Mouse (Mus musculus): ENCODE data around the gene Dnajc7. TPM values are rescaled to one million over a fixed set of nuclear protein-coding genes. Genes with fewer than 3 reads are reported as not detected.

Gene Dnajc7
- polyA plus RNA-seq, 1 experiment from 2014 or later, result 184 TPM

DNA sequence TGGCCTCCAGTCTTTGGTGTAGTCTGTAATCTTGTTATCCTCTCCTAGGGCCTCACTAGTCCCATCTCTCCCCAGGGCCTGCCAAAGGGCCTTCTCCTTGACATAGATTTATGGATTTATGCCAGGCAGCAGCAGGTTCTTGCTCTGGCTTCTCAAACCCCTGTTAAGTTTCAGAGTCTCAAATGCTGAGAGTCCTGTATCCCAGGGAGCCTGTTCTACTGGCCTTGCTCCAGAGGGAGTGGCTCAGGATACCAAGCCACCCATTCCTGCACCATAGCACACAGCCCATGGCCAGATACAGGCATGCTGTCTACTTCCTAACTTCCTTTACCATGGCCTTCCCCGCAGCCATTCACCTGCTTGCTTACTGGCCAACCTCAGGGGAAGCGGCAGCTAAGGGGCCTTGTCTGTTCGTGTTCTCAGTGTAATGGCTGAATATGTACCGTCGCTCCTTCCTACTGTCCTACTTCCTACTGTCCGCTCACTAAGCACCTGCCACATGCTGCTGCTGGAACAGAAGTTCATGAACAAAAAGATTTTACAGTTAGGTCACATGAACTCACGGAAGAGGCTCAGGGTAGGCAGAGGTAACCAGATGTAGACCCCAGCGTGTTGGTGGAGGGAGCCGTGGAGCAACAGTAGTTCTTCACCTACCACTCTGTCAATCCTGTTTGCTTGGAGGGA is 40.7 kb downstream of the Dnajc7 start:
- H3K9ac ChIP-seq (ENCODE audit: low read depth, low read length), result no peak overlapping the region
- H3K27ac ChIP-seq (ENCODE audit: low read length), result no peak overlapping the region
- 0 out of 2 replicates have a peak, but pooled peaks cover 2% of the 10 kb centered on the region for H3K4me1 ChIP-seq (ENCODE audit: control insufficient read depth, insufficient read depth, low read length)
- ATAC-seq, result no peak
- WGBS, result 91% methylated on average over 9 of the region's 9 CpGs
- H3K9me3 ChIP-seq (ENCODE audit: control insufficient read depth, low read length), result no peaks in the 10 kb centered on the region
- H3K27me3 ChIP-seq (replicated peaks; ENCODE audit: control insufficient read depth, insufficient read depth, low read length), result no peaks in the 10 kb centered on the region
- H3K4me2 ChIP-seq (ENCODE audit: low read depth, low read length), result no peak overlapping the region
- peaks cover 7% of the 10 kb centered on the region; the same call in 1 of the 2 replicates for H3K36me3 ChIP-seq (ENCODE audit: control insufficient read depth, insufficient read depth, low read length)
- H3K4me3 ChIP-seq (ENCODE audit: low read length), result no peak overlapping the region

GRCm38 (mm10) chr11:100577852-100578599 is 41.9 kb downstream of the Dnajc7 start:
- WGBS, result 77% methylated on average over 8 of the region's 8 CpGs

GRCm38 (mm10) chr11:100576256-100576655 is 43.7 kb downstream of the Dnajc7 start:
- Histone ChIP-seq H3K4me2 (ENCODE audit: low read depth, low read length) (0 out of 2 replicates have a peak overlapping the region, but pooled peaks have one; percentile 65), H3K36me3 (ENCODE audit: control insufficient read depth, insufficient read depth, low read length) (peaks cover 3% of the 10 kb centered on the region; the same call in 1 of the 2 replicates), H3K27me3 (replicated peaks; ENCODE audit: control insufficient read depth, insufficient read depth, low read length) (no peaks in the 10 kb centered on the region), H3K4me1 (ENCODE audit: control insufficient read depth, insufficient read depth, low read length) (peaks cover 3% of the 10 kb centered on the region; the same call in 1 of the 2 replicates), H3K4me3 (ENCODE audit: low read length) (no peak overlapping the region), H3K9ac (ENCODE audit: low read depth, low read length) (0 out of 2 replicates have a peak overlapping the region, but pooled peaks have one; percentile 12), H3K9me3 (ENCODE audit: control insufficient read depth, low read length) (no peaks in the 10 kb centered on the region), H3K27ac (ENCODE audit: low read length) (no peak overlapping the region)
- WGBS, result 69% methylated on average over 21 of the region's 21 CpGs
- no peak for ATAC-seq

More at GRCm38 (mm10) chr11:100577852-100578599, 41.9 kb downstream of the Dnajc7 start:
- Histone ChIP-seq H3K4me3 (ENCODE audit: low read length) (no peak overlapping the region), H3K27ac (ENCODE audit: low read length) (no peak overlapping the region), H3K4me1 (ENCODE audit: control insufficient read depth, insufficient read depth, low read length) (0 out of 2 replicates have a peak, but pooled peaks cover 2% of the 10 kb centered on the region), H3K4me2 (ENCODE audit: low read depth, low read length) (no peak overlapping the region), H3K27me3 (replicated peaks; ENCODE audit: control insufficient read depth, insufficient read depth, low read length) (no peaks in the 10 kb centered on the region), H3K36me3 (ENCODE audit: control insufficient read depth, insufficient read depth, low read length) (peaks cover 3% of the 10 kb centered on the region; the same call in 1 of the 2 replicates), H3K9ac (ENCODE audit: low read depth, low read length) (0 out of 2 replicates have a peak overlapping the region, but pooled peaks have one; percentile 12), H3K9me3 (ENCODE audit: control insufficient read depth, low read length) (no peaks in the 10 kb centered on the region)
- no peak for ATAC-seq

GRCm38 (mm10) chr11:100575484-100575855 is 44.5 kb downstream of the Dnajc7 start:
- peak; percentile 4; the same call in 1 of the 2 replicates for ATAC-seq

GRCm38 (mm10) chr11:100574708-100575483 is 45.1 kb downstream of the Dnajc7 start, which contains the start of gene Cnp:
TSS of gene Cnp (plus strand) at chr11:100574904.
- ATAC-seq, result peak; percentile 89
- Histone ChIP-seq H3K9ac (ENCODE audit: low read depth, low read length) (peak within 1 kb of the TSS; percentile 71), H3K4me2 (ENCODE audit: low read depth, low read length) (peak within 1 kb of the TSS; percentile 65), H3K27ac (ENCODE audit: low read length) (peak within 1 kb of the TSS; percentile 43), H3K4me3 (ENCODE audit: low read length) (peak within 1 kb of the TSS; percentile 63), H3K4me1 (ENCODE audit: control insufficient read depth, insufficient read depth, low read length) (peaks cover 10% of the 10 kb centered on the region), H3K9me3 (ENCODE audit: control insufficient read depth, low read length) (no peaks in the 10 kb centered on the region), H3K27me3 (replicated peaks; ENCODE audit: control insufficient read depth, insufficient read depth, low read length) (no peaks in the 10 kb centered on the region; the same call in 1 of the 2 replicates), H3K36me3 (ENCODE audit: control insufficient read depth, insufficient read depth, low read length) (no peaks in the 10 kb centered on the region; the same call in 1 of the 2 replicates)
- 2% methylated on average over 47 of the region's 47 CpGs for WGBS

More at GRCm38 (mm10) chr11:100575484-100575855, 44.5 kb downstream of the Dnajc7 start:
- peak overlapping the region; percentile 43 for H3K27ac ChIP-seq (ENCODE audit: low read length)
- H3K4me3 ChIP-seq (ENCODE audit: low read length), result peak overlapping the region; percentile 63
- H3K4me1 ChIP-seq (ENCODE audit: control insufficient read depth, insufficient read depth, low read length), result peaks cover 10% of the 10 kb centered on the region
- peaks cover 3% of the 10 kb centered on the region; the same call in 1 of the 2 replicates for H3K36me3 ChIP-seq (ENCODE audit: control insufficient read depth, insufficient read depth, low read length)
- H3K27me3 ChIP-seq (replicated peaks; ENCODE audit: control insufficient read depth, insufficient read depth, low read length), result no peaks in the 10 kb centered on the region; the same call in 1 of the 2 replicates
- no peaks in the 10 kb centered on the region for H3K9me3 ChIP-seq (ENCODE audit: control insufficient read depth, low read length)
- H3K9ac ChIP-seq (ENCODE audit: low read depth, low read length), result peak overlapping the region; percentile 71
- 42% methylated on average over 2 of the region's 2 CpGs for WGBS
- peak overlapping the region; percentile 65 for H3K4me2 ChIP-seq (ENCODE audit: low read depth, low read length)

- Histone ChIP-seq H3K9me3 (ENCODE audit: control insufficient read depth, low read length) (no peaks in the 10 kb centered on the region), H3K9ac (ENCODE audit: low read depth, low read length) (peak overlapping the region; percentile 71), H3K4me1 (ENCODE audit: control insufficient read depth, insufficient read depth, low read length) (peaks cover 10% of the 10 kb centered on the region), H3K27ac (ENCODE audit: low read length) (no peak overlapping the region), H3K36me3 (ENCODE audit: control insufficient read depth, insufficient read depth, low read length) (no peaks in the 10 kb centered on the region; the same call in 1 of the 2 replicates), H3K4me2 (ENCODE audit: low read depth, low read length) (peak overlapping the region; percentile 65), H3K27me3 (replicated peaks; ENCODE audit: control insufficient read depth, insufficient read depth, low read length) (no peaks in the 10 kb centered on the region; the same call in 1 of the 2 replicates), H3K4me3 (ENCODE audit: low read length) (peak overlapping the region; percentile 63)
- WGBS, result 93% methylated on average over 3 of the region's 3 CpGs
- no peak for ATAC-seq
Measured at GRCm38 (mm10) chr11:100574188-100574587, 45.8 kb downstream of the Dnajc7 start.

DNA sequence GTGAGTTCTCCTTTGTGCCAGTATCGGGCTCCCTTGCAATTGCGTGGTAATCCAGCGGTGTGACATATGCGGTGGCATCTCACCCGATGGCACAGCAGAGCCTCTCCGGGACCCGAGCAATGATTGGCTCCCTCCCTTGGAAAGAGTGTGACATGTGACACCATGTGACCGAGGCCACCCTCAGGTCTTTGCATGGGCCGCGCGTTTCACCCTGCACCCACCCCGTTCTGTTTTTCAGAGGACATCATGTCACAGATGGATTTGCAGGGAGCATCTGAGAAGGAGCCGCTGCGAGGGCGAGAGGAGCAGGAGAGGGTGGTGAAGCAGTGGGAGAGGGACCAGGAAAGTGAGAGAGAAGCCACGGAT is 48.8 kb downstream of the Dnajc7 start:
- H3K4me1 ChIP-seq (ENCODE audit: control insufficient read depth, insufficient read depth, low read length), result peaks cover 10% of the 10 kb centered on the region
- H3K27ac ChIP-seq (ENCODE audit: low read length), result no peak overlapping the region
- 6% methylated on average over 16 of the region's 16 CpGs for WGBS
- H3K9me3 ChIP-seq (ENCODE audit: control insufficient read depth, low read length), result no peaks in the 10 kb centered on the region
- no peaks in the 10 kb centered on the region; the same call in 1 of the 2 replicates for H3K27me3 ChIP-seq (replicated peaks; ENCODE audit: control insufficient read depth, insufficient read depth, low read length)
- H3K9ac ChIP-seq (ENCODE audit: low read depth, low read length), result peak overlapping the region; percentile 30; the same call in 1 of the 2 replicates
- H3K36me3 ChIP-seq (ENCODE audit: control insufficient read depth, insufficient read depth, low read length), result no peaks in the 10 kb centered on the region
- H3K4me2 ChIP-seq (ENCODE audit: low read depth, low read length), result peak overlapping the region; percentile 34
- no peak for ATAC-seq
- H3K4me3 ChIP-seq (ENCODE audit: low read length), result peak overlapping the region; percentile 9; the same call in 1 of the 2 replicates

DNA sequence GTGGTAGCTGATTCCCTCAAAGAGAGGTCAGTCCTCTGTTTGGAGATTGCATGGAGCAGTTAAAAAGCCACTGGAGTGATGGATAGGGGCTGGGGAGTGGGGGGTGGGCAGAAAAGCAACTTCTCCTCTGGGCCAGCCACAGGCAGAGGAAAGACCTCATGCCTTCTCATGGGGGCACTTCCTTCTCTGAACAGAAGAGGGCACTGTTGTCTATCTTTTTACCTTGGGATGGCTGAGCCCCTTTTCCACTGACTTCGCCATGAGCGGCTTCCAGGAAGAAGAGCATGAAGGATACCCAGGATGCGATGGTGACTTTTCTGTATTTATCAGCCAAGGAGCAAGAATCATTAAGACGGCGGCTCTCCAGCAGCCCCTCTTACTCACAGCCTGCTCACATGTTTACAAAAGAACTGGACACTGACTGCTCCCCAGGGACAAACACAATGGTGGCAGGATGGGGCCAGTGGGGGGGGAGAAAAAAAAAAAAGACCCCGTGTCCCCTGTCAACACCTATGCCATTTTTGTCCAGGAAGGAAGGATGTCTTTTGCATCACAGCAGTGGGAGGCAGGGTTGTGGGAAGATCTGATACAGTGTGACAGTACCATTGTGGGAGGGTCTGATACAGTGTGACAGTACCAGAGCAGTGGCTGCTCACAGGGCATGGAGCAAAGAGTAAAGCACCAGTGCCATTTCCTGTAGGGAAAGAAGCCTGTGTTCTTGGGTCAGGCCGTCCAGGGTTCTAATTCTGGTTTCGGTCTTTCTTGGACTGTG is 49.4 kb downstream of the Dnajc7 start:
- Histone ChIP-seq H3K27ac (ENCODE audit: low read length) (no peak overlapping the region), H3K4me2 (ENCODE audit: low read depth, low read length) (peak overlapping the region; percentile 34; the same call in 1 of the 2 replicates), H3K4me1 (ENCODE audit: control insufficient read depth, insufficient read depth, low read length) (peaks cover 10% of the 10 kb centered on the region), H3K9ac (ENCODE audit: low read depth, low read length) (0 out of 2 replicates have a peak overlapping the region, but pooled peaks have one; percentile 30), H3K27me3 (replicated peaks; ENCODE audit: control insufficient read depth, insufficient read depth, low read length) (no peaks in the 10 kb centered on the region; the same call in 1 of the 2 replicates), H3K4me3 (ENCODE audit: low read length) (peak overlapping the region; percentile 9; the same call in 1 of the 2 replicates), H3K36me3 (ENCODE audit: control insufficient read depth, insufficient read depth, low read length) (no peaks in the 10 kb centered on the region), H3K9me3 (ENCODE audit: control insufficient read depth, low read length) (no peaks in the 10 kb centered on the region)
- ATAC-seq, result 0 out of 2 replicates have a peak, but pooled peaks have one; percentile 14
- WGBS, result 11% methylated on average over 8 of the region's 8 CpGs

Data from intestine, embryonic 16.5 days (tissue).